Comparison of ENCODE assay signal across 8 mouse cellular contexts in genomic region chr6:128802557-128802956, GRCm38 (mm10). TPM values are rescaled to one million over a fixed set of nuclear protein-coding genes. Genes with fewer than 3 reads are reported as not detected.
A peak's percentile ranks its signal among the peaks of the same experiment; 100 is the strongest.
DNase-seq lines count a peak whose midpoint lies in the region; ATAC-seq lines count a peak whose summit lies in the region.

No protein-coding gene starts in this region.

- H3K4me2 ChIP-seq in hindbrain, embryonic 14.5 days (replicated peaks) = peak overlapping the region; percentile 51

- peak overlapping the region; percentile 78 for H3K27ac ChIP-seq in embryonic facial prominence, embryonic 10.5 days (replicated peaks)
- peak overlapping the region; percentile 81 for H3K27ac ChIP-seq in hindbrain, embryonic 14.5 days

- H3K36me3 ChIP-seq in embryonic facial prominence, embryonic 10.5 days (replicated peaks) = no peaks in the 10 kb centered on the region
- no peaks in the 10 kb centered on the region for H3K36me3 ChIP-seq in hindbrain, embryonic 14.5 days (replicated peaks; ENCODE audit: control insufficient read depth, insufficient read depth)

- peak; percentile 44 for ATAC-seq in hindbrain, embryonic 14.5 days (ENCODE audit: low FRiP score)
- ATAC-seq in megakaryocyte-erythroid progenitor cell, adult 5-6 weeks (replicated peaks; ENCODE audit: low FRiP score, low TSS enrichment, poor library complexity, severe bottlenecking) = peak; percentile 18

- H3K27me3 ChIP-seq in embryonic facial prominence, embryonic 10.5 days (replicated peaks; ENCODE audit: low read depth, poor library complexity, severe bottlenecking) = no peaks in the 10 kb centered on the region
- no peaks in the 10 kb centered on the region for H3K27me3 ChIP-seq in hindbrain, embryonic 14.5 days (ENCODE audit: control insufficient read depth, insufficient read depth, low read length)

- peak; percentile 33 for DNase-seq in adrenal gland, adult 2 months
- DNase-seq in adrenal gland, postnatal 4 days (ENCODE audit: low spot score in 2 of 2) = no peak
- peak; percentile 45 to 47 for DNase-seq in left cerebral cortex, adult 8-10 months (ENCODE audit: low spot score in 2 of 2)
- DNase-seq in left cerebral cortex, adult 9 months (ENCODE audit: low spot score in 2 of 2) = no peak
- DNase-seq in embryonic facial prominence, embryonic 10.5 days (ENCODE audit: low spot score) = no peak
- DNase-seq in hindbrain, embryonic 14.5 days (ENCODE audit: low spot score) = no peak
- no peak for DNase-seq in spleen, adult 12 weeks (ENCODE audit: low spot score)

- H3K4me1 ChIP-seq in embryonic facial prominence, embryonic 10.5 days = peaks cover 16% of the 10 kb centered on the region
- peaks cover 8% of the 10 kb centered on the region; the same call in 1 of the 2 replicates for H3K4me1 ChIP-seq in hindbrain, embryonic 14.5 days (replicated peaks; ENCODE audit: control insufficient read depth, insufficient read depth, low read length)

- no peaks in the 10 kb centered on the region for H3K9me3 ChIP-seq in embryonic facial prominence, embryonic 10.5 days
- H3K9me3 ChIP-seq in hindbrain, embryonic 14.5 days (ENCODE audit: control insufficient read depth, low read length) = no peaks in the 10 kb centered on the region

- H3K9ac ChIP-seq in hindbrain, embryonic 14.5 days = peak overlapping the region; percentile 53

- WGBS in embryonic facial prominence, embryonic 10.5 days = 9% methylated on average over 10 of the region's 10 CpGs
- 9% methylated on average over 10 of the region's 10 CpGs for WGBS in hindbrain, embryonic 14.5 days

- peak overlapping the region; percentile 63 for H3K4me3 ChIP-seq in embryonic facial prominence, embryonic 10.5 days
- H3K4me3 ChIP-seq in hindbrain, embryonic 14.5 days (replicated peaks; ENCODE audit: low read length) = peak overlapping the region; percentile 37

RNA-seq across cellular contexts. Expression of gene Klrb1c, which starts 13.5 kb away (rescaled TPM):
- under 1 TPM; 0.23 to 0.31 TPM for total RNA-seq in adrenal gland, adult 2 months (2021)
- 0.08 and 0.16 TPM in 2 replicates for polyA plus RNA-seq in adrenal gland, adult 2 months (2012; rRNA removed)
- total RNA-seq in adrenal gland, postnatal 4 days (2021) = under 1 TPM; 0.11 to 0.25 TPM
- under 1 TPM in 1 of 4 experiments, not detected in 3; 0.25 TPM for total RNA-seq in left cerebral cortex, adult 8-10 months (2022)
- polyA plus RNA-seq in embryonic facial prominence, embryonic 10.5 days (2016; fragmentation: Nextera tagmentation; extraction: Ambion mirVana) = not detected in 2 replicates
- 0.23 TPM in 1 of 2 replicates, not detected in the other for polyA plus RNA-seq in hindbrain, embryonic 14.5 days (2014; fragmentation: Nextera tagmentation; extraction: Ambion mirVana)
- 0.39 and 1.2 TPM in 2 replicates for total RNA-seq in megakaryocyte-erythroid progenitor cell, adult 5-6 weeks (2014; fragmentation: Nextera tagmentation)
- 1.3 and 14.3 TPM in 2 replicates for total RNA-seq in megakaryocyte-erythroid progenitor cell, adult 5-6 weeks (2017)

RNA-seq across cellular contexts. Expression of gene Gm44511, which starts 23.6 kb away (rescaled TPM):
- total RNA-seq in adrenal gland, adult 2 months (2021) = not detected
- polyA plus RNA-seq in adrenal gland, adult 2 months (2012; rRNA removed) = not detected in 2 replicates
- total RNA-seq in adrenal gland, postnatal 4 days (2021) = not detected
- total RNA-seq in left cerebral cortex, adult 8-10 months (2022) = under 1 TPM in 1 of 4 experiments, not detected in 3; 0.82 TPM
- not detected in 2 replicates for polyA plus RNA-seq in embryonic facial prominence, embryonic 10.5 days (2016; fragmentation: Nextera tagmentation; extraction: Ambion mirVana)
- polyA plus RNA-seq in hindbrain, embryonic 14.5 days (2014; fragmentation: Nextera tagmentation; extraction: Ambion mirVana) = not detected in 2 replicates
- total RNA-seq in megakaryocyte-erythroid progenitor cell, adult 5-6 weeks (2014; fragmentation: Nextera tagmentation) = not detected in 2 replicates
- total RNA-seq in megakaryocyte-erythroid progenitor cell, adult 5-6 weeks (2017) = not detected in 2 replicates

RNA-seq across cellular contexts. Expression of gene Klrb1b, which starts 23.6 kb away (rescaled TPM):
- total RNA-seq in adrenal gland, adult 2 months (2021) = under 1 TPM; 0.66 to 0.79 TPM
- 0.12 TPM in 1 of 2 replicates, not detected in the other for polyA plus RNA-seq in adrenal gland, adult 2 months (2012; rRNA removed)
- under 1 TPM in 1 of 2 experiments, not detected in 1; 0.79 TPM for total RNA-seq in adrenal gland, postnatal 4 days (2021)
- under 1 TPM in 2 of 4 experiments, not detected in 2; 0.46 to 0.70 TPM for total RNA-seq in left cerebral cortex, adult 8-10 months (2022)
- polyA plus RNA-seq in embryonic facial prominence, embryonic 10.5 days (2016; fragmentation: Nextera tagmentation; extraction: Ambion mirVana) = not detected in 2 replicates
- polyA plus RNA-seq in hindbrain, embryonic 14.5 days (2014; fragmentation: Nextera tagmentation; extraction: Ambion mirVana) = not detected in 2 replicates
- total RNA-seq in megakaryocyte-erythroid progenitor cell, adult 5-6 weeks (2014; fragmentation: Nextera tagmentation) = 0.94 TPM in 1 of 2 replicates, not detected in the other
- 1.8 and 5.5 TPM in 2 replicates for total RNA-seq in megakaryocyte-erythroid progenitor cell, adult 5-6 weeks (2017)

Comparison
In these comparisons a context has a peak if more than half of its experiments do, and no peak if none do; other contexts are left out.
1. DNase-seq: peak in adrenal gland, adult 2 months (single experiment) and left cerebral cortex, adult 8-10 months (2 of 2); none in adrenal gland, postnatal 4 days (0 of 2), left cerebral cortex, adult 9 months (0 of 2), embryonic facial prominence, embryonic 10.5 days (single experiment), hindbrain, embryonic 14.5 days (single experiment) and spleen, adult 12 weeks (single experiment).